Mouse (Mus musculus) ovary, postnatal 14 days (tissue): ENCODE measurements around the gene Mepce.
A peak's percentile ranks its signal among the peaks of the same experiment; 100 is the strongest.

Experiments used
- DNase-seq: peaks from one replicate; pipeline ENCODE4 v3.0.0; 2022; ENCODE audit warnings: low spot score

Gene Mepce

DNA sequence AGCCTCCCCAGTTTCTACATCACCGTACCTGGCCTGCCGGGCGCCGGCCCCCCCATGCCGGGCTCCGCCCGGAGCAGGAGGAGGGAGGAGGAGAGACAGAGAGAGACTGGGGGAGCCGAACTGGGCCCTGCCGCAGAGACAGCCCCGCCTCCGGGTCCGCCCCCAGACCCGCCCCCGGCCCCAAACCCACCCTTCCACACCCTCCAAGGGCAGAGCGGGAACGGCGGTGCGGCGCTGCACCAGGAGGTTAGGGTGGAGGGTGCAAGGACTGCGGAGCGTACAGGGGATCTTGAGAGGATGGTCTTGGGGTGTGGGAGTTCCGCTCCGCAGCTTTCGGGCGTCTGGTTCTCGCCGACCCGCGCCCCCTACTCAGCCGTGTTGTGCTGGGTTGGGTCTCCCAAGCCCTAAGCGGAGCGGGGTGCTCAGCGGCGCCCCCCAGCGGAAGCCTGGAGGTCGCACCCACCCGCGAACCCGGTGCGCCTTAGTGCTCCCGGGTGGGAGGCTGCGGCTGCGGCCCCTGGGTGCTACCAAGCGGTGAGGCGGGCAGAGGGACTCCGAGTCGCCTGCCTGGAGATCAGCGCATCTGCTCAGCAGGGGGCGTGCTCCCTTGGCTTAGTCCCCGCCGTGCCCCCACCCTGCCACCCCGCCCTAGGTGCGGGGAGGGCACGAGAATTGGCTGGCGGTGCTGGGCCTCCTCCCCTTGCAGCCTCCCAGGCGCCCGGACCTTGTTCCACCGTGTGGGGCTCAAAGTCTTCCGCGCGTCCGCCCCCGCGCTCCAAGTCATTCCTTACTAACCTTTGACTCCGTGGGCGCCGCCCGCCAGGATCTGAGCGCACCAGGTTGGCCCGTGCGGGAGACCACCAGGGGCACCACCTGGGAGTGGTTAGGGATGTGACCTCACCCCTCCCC, 46.2 kb downstream of the Mepce start, which contains the start of gene Nyap1:
Gene Nyap1, minus strand, starts transcription at position 585 of the 909 bp plus-strand sequence.
- peak; percentile 78 for DNase-seq

DNA sequence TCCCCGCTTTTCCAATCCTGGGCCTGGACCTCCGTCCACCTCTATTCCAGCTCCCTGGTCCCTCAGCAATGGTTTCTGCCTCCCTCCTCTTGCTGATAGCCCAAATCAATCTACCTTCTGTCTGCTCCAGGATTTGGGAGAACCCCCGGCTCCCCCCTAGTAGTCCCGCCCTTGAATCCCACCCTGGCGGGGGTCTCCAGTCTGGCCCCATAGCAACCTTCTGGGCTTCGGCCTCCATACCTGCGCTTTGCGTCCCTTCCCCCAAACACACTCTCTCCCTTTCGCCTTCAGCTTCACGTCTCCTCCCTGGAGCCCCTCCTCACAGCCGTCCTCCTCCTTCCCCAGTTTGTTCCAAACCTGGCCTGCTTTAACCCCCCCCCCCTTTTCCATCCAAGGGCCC, 46.9 kb downstream of the Mepce start:
- no peak for DNase-seq

DNA sequence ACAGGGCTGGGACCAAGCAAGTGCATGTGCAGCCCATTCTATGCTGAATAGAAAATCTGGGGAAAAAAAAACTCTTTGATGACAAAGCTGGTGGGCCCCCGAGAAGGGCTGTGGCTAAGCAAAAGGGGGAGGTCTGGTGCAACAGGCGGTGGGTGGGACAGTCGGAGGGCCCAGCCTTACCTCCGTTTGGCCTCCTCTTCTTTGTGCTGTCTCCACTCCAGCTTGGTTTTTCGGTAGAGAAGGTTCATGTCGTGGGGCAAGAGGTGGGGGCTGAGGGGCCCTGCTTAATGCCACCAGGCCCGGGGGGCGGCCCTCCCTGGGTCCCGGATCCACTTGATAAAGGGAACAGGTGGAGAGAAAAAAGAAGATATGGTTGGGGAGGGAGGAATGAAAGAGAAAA, 48.0 kb downstream of the Mepce start:
- DNase-seq, result no peak

DNA sequence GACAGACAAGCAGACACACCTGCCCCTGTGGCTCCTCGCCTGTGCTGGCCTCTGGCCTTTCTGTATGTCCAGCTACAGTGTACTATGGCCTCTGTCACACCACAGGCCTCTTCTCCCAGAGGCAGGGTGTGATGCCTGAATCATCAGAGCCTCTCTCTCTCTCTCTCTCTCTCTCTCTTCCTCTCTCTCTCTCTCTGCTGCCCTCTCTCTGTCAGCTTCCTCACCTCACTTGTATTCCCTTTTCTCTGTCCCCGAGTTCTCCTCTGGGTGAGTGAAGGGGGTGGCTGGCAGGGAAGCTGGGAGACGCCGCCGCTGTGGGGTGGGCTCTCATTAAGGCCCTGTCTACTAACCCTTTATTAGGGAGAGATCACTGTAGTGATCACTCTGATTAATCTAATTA, 48.9 kb downstream of the Mepce start:
- no peak for DNase-seq

DNA sequence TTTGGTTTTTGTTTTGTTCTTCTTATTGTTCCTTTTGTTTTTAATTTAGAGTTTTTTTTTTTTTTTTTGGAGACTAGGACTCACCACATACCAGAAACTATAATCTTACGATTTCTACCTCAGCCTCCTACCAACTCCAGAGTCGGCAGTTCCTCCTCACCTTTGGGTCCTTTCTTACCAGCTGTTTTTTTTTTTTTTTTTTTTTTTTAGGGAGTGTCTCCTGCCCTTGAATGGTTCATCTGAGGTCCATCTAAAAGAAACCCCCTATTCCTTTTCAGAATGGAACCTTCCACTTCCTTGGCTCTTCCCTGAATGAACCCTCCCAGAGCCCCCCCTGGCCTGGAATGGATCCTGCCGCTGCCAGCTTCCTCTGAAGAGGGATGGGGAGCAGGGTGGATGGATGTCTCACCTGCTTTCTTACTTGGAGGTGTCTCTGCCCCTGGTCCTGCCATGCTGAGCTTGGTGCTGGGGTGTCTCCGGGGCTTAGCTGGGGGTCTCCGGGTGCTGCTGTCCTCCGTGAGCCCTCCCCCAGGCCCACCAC, 50.0 kb downstream of the Mepce start:
- DNase-seq, result no peak

DNA sequence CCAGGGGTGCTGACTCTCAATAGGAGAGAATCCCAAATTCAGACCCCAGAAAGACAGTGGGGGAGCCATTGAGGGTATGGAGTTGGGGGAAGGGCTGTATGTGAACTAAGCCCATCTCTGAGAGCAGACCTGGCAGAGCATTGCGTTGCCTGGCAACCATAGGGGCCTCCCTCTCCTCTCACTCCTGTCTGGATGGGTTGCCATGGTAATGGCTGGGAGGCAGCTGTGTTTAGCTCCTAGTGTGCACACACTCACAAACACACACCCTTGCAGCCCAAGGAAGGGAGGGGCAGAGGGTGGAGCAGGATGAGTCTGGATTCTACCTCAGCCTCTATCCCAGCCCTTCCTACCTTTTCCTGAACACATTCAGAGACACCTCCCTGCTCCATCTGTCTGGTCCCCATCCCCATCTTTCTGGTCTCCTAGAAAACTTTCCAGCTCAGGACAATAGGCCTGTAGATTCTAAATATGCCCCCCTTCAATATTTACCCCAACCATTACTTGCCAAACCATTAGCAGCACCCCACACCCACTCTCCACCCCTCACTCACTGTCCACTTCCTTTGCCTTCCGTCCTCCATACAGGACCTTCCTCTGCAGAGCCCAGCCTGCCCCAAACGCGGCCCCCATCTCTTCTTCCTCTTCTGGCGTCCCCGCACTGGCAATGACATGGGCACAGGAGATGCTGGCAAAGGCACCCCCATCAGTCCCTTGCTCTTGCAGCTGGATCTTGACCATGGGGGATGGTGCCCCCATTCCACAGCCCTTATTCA, 53.0 kb downstream of the Mepce start:
- DNase-seq, result no peak

DNA sequence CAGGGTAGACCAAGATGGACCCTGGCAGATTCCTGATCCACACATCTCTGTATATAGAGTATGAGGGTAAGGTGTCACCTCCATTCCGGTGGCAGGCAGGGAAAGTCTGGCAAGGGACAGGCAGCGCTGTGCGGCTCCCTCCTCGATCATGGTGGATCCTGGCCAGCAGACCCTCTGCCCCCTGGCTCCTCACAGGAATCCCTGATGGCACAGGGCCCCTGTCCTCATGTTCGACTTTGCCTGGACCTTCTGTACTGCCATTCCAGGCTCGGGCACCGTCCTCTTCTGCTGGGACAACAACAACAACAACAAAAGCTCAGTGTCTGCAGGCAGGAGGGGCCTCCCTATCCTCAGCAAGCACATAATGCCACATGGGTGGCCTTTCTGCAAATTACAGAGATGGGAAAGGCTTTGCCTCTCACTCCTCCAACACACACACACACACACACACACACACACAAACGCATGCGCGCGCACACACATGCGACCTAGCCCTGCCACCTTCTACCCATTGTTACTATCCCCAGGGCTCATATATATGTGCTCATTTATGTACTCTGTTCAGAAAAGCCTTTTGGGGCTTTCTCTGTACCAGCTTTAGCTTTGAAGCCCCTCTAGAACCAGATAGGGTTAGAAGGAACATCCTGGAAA, 53.7 kb downstream of the Mepce start:
- no peak for DNase-seq
